ENCODE assay signal across 23 mouse cellular contexts in genomic region chr16:4902390-4902789, GRCm38 (mm10).
"Had no signal": no experiment of that assay in that cellular context is flagged by ENCODE, and none has a peak within 500 bp of the region (broad histone marks: within the 10 kb centered on the region; RNA-seq: fewer than 3 reads in every experiment).

No protein-coding gene starts in this region.

- DNase-seq: kidney, postnatal 25 days; layer of hippocampus, adult 9-11 months; liver; lung, adult 18-20 months; lung, postnatal 10 days; lung, postnatal 36 days; right cerebral cortex, adult 18-20 months; right cerebral cortex, postnatal 14 days; spleen, adult 18-20 months; thymus, postnatal 25 days had no signal

- H3K27ac ChIP-seq: kidney, postnatal 0 days; layer of hippocampus, adult 2 months; limb, embryonic 10.5 days; limb, embryonic 13.5 days; liver, embryonic 12.5 days; liver, embryonic 15.5 days; lung, embryonic 15.5 days; midbrain, embryonic 12.5 days; midbrain, embryonic 15.5 days; neural tube, embryonic 12.5 days; neural tube, embryonic 15.5 days; stomach, embryonic 15.5 days had no signal

- H3K36me3 ChIP-seq: liver, embryonic 15.5 days; lung, embryonic 15.5 days; midbrain, embryonic 12.5 days; midbrain, embryonic 15.5 days; stomach, embryonic 15.5 days had no signal

- H3K27me3 ChIP-seq: limb, embryonic 13.5 days; liver, embryonic 12.5 days; liver, embryonic 15.5 days; lung, embryonic 15.5 days; midbrain, embryonic 12.5 days; midbrain, embryonic 15.5 days; neural tube, embryonic 12.5 days; neural tube, embryonic 15.5 days; stomach, embryonic 15.5 days had no signal

- H3K4me3 ChIP-seq: layer of hippocampus, adult 2 months; limb, embryonic 10.5 days; limb, embryonic 13.5 days; liver, embryonic 12.5 days; liver, embryonic 15.5 days; lung, embryonic 15.5 days; midbrain, embryonic 12.5 days; midbrain, embryonic 15.5 days; neural tube, embryonic 12.5 days; neural tube, embryonic 15.5 days; stomach, embryonic 15.5 days had no signal

- H3K4me1 ChIP-seq: midbrain, embryonic 15.5 days; neural tube, embryonic 12.5 days had no signal

- ATAC-seq: intestine, postnatal 0 days; liver, embryonic 12.5 days; midbrain, embryonic 15.5 days had no signal
